In genomic region chr6:129543709-129544606, GRCm38 (mm10) we compare ENCODE assay signal across 9 mouse cellular contexts. TPM values are rescaled to one million over a fixed set of nuclear protein-coding genes. Genes with fewer than 3 reads are reported as not detected.
DNase-seq lines count a peak whose midpoint lies in the region; ATAC-seq and TF ChIP-seq lines count a peak whose summit lies in the region.
"Had no signal": no experiment of that assay in that cellular context is flagged by ENCODE, and none has a peak within 500 bp of the region (broad histone marks: within the 10 kb centered on the region; RNA-seq: fewer than 3 reads in every experiment).

No protein-coding gene starts in this region.

- no peaks in the 10 kb centered on the region for H3K9me3 ChIP-seq in MEL (replicated peaks; ENCODE audit: insufficient read depth, low read length)
- no peaks in the 10 kb centered on the region for H3K9me3 ChIP-seq in embryonic facial prominence, embryonic 14.5 days (ENCODE audit: control insufficient read depth, low read length)
- H3K9me3 ChIP-seq in liver, embryonic 16.5 days (replicated peaks; ENCODE audit: control insufficient read depth, low read length): no peaks in the 10 kb centered on the region
- H3K9me3 ChIP-seq in neural tube, embryonic 13.5 days: no peaks in the 10 kb centered on the region

- TF ChIP-seq CTCF in MEL (IDR thresholded peaks at IDR 0.05 in 2 of 3, conservative IDR thresholded peaks at IDR 0.05 in 1 of 3; ENCODE audit: control insufficient read depth in 1 of 3, insufficient read depth in 1 of 3, low read depth in 2 of 3, low read length in 3 of 3, poor library complexity in 1 of 3, severe bottlenecking in 1 of 3): peak; percentile 63 to 97 (median 80)
- TF ChIP-seq CTCF in bone marrow, adult 2 months (IDR thresholded peaks at IDR 0.05; ENCODE audit: control insufficient read depth, insufficient read depth, low read length): peak; percentile 39

- H3K79me2 ChIP-seq in MEL (ENCODE audit: control insufficient read depth, insufficient read depth, low read length, poor library complexity): no peaks in the 10 kb centered on the region

- no peak for TF ChIP-seq EP300 in MEL (IDR thresholded peaks at IDR 0.05; ENCODE audit: low read depth in 1 of 2, low read length in 2 of 2)

- peaks cover 0 to 2% of the 10 kb centered on the region in 2 experiments; a peak in 1 of 4 replicates for H3K4me1 ChIP-seq in MEL (ENCODE audit: control insufficient read depth in 1 of 2, insufficient read depth in 2 of 2, low read length in 2 of 2)
- no peaks in the 10 kb centered on the region; the same call in 1 of the 2 replicates for H3K4me1 ChIP-seq in bone marrow, adult 2 months (ENCODE audit: control insufficient read depth, insufficient read depth, low read length)
- H3K4me1 ChIP-seq in embryonic facial prominence, embryonic 14.5 days (ENCODE audit: control insufficient read depth, insufficient read depth, low read length): no peaks in the 10 kb centered on the region
- H3K4me1 ChIP-seq in liver, embryonic 16.5 days (ENCODE audit: control insufficient read depth, low read depth, low read length): no peaks in the 10 kb centered on the region
- H3K4me1 ChIP-seq in neural tube, embryonic 13.5 days (replicated peaks): peaks cover 14% of the 10 kb centered on the region; the same call in 1 of the 2 replicates

- TF ChIP-seq POLR2A in MEL (IDR thresholded peaks at IDR 0.05; ENCODE audit: control insufficient read depth in 1 of 2, insufficient read depth in 1 of 2, low read depth in 1 of 2, low read length in 2 of 2, poor library complexity in 1 of 2): no peak; a peak in 1 of 4 replicates
- TF ChIP-seq POLR2A in bone marrow, adult 2 months (IDR thresholded peaks at IDR 0.05; ENCODE audit: borderline replicate concordance, control insufficient read depth, low read depth, low read length): no peak

- no peak overlapping the region for H3K9ac ChIP-seq in MEL (ENCODE audit: control insufficient read depth, low read depth, low read length, poor library complexity, severe bottlenecking)
- no peak overlapping the region for H3K9ac ChIP-seq in embryonic facial prominence, embryonic 14.5 days (ENCODE audit: low read depth, low read length)
- no peak overlapping the region for H3K9ac ChIP-seq in liver, embryonic 16.5 days (ENCODE audit: low read depth, low read length)
- 0 out of 2 replicates have a peak overlapping the region, but pooled peaks have one; percentile 17 for H3K9ac ChIP-seq in neural tube, embryonic 13.5 days

- intact Hi-C loops in heart, postnatal 10 days (cut with DNase I): loop anchor here (2.0 kb wide), 1 partner anchor 15 kb away; no protein-coding TSS in a partner anchor

- H3K27me3 ChIP-seq in MEL (ENCODE audit: control insufficient read depth in 1 of 2, insufficient read depth in 2 of 2, low read length in 2 of 2): no peaks in the 10 kb centered on the region
- H3K27me3 ChIP-seq in embryonic facial prominence, embryonic 14.5 days (replicated peaks; ENCODE audit: control insufficient read depth, insufficient read depth, low read length): no peaks in the 10 kb centered on the region
- no peaks in the 10 kb centered on the region for H3K27me3 ChIP-seq in liver, embryonic 16.5 days (ENCODE audit: control insufficient read depth, insufficient read depth, low read depth, low read length)
- no peaks in the 10 kb centered on the region for H3K27me3 ChIP-seq in neural tube, embryonic 13.5 days

- DNase-seq in MEL (ENCODE audit: low read depth, low spot score): peak; percentile 78
- DNase-seq in embryonic facial prominence, embryonic 14.5 days (ENCODE audit: low spot score): peak; percentile 72
- DNase-seq in heart, postnatal 10 days: peak; percentile 68 to 81
- peak; percentile 78 to 90 for DNase-seq in kidney, postnatal 25 days
- peak; percentile 44 for DNase-seq in thymus, postnatal 25 days

- no peak overlapping the region for H3K4me3 ChIP-seq in MEL (ENCODE audit: control insufficient read depth in 1 of 2, insufficient read depth in 1 of 2, low read depth in 2 of 2, low read length in 2 of 2)
- no peak overlapping the region for H3K4me3 ChIP-seq in bone marrow, adult 2 months (replicated peaks; ENCODE audit: control insufficient read depth, low read depth, low read length)
- no peak overlapping the region for H3K4me3 ChIP-seq in embryonic facial prominence, embryonic 14.5 days (ENCODE audit: low read depth, low read length)
- H3K4me3 ChIP-seq in liver, embryonic 16.5 days (ENCODE audit: low read depth, low read length): no peak overlapping the region
- H3K4me3 ChIP-seq in neural tube, embryonic 13.5 days: no peak overlapping the region

- peak; percentile 53 for TF ChIP-seq RAD21 in MEL (IDR thresholded peaks at IDR 0.05; ENCODE audit: low read depth, low read length)

- WGBS in bone marrow, adult 2 months: 78% methylated on average over 6 of the region's 6 CpGs
- WGBS in embryonic facial prominence, embryonic 14.5 days: 63% methylated on average over 6 of the region's 6 CpGs
- WGBS in liver, embryonic 16.5 days (ENCODE audit: insufficient replicate concordance): 66% methylated on average over 6 of the region's 6 CpGs
- WGBS in neural tube, embryonic 13.5 days: 50% methylated on average over 6 of the region's 6 CpGs

- no peak overlapping the region for H3K4me2 ChIP-seq in embryonic facial prominence, embryonic 14.5 days (ENCODE audit: low read depth, low read length)
- no peak overlapping the region for H3K4me2 ChIP-seq in liver, embryonic 16.5 days (ENCODE audit: low read depth, low read length)
- no peak overlapping the region for H3K4me2 ChIP-seq in neural tube, embryonic 13.5 days

- no peak overlapping the region for H3K27ac ChIP-seq in MEL (ENCODE audit: control insufficient read depth, low read depth, low read length)
- no peak overlapping the region for H3K27ac ChIP-seq in bone marrow, adult 2 months (ENCODE audit: control insufficient read depth, insufficient read depth, low read depth, low read length, poor library complexity)
- no peak overlapping the region for H3K27ac ChIP-seq in embryonic facial prominence, embryonic 14.5 days (replicated peaks; ENCODE audit: low read depth, low read length)
- H3K27ac ChIP-seq in liver, embryonic 16.5 days (ENCODE audit: low read length): no peak overlapping the region
- peak overlapping the region; percentile 38; the same call in 1 of the 2 replicates for H3K27ac ChIP-seq in neural tube, embryonic 13.5 days (replicated peaks)

- peaks cover 0 to 10% of the 10 kb centered on the region in 2 experiments; a peak in 3 of 4 replicates for H3K36me3 ChIP-seq in MEL (ENCODE audit: control insufficient read depth in 1 of 2, insufficient read depth in 2 of 2, low read length in 2 of 2)
- H3K36me3 ChIP-seq in embryonic facial prominence, embryonic 14.5 days (ENCODE audit: control insufficient read depth, insufficient read depth, low read length): peaks cover 32% of the 10 kb centered on the region
- peaks cover 18% of the 10 kb centered on the region for H3K36me3 ChIP-seq in liver, embryonic 16.5 days (ENCODE audit: control insufficient read depth, insufficient read depth)
- peaks cover 37% of the 10 kb centered on the region for H3K36me3 ChIP-seq in neural tube, embryonic 13.5 days

- peak; percentile 83 for ATAC-seq in embryonic facial prominence, embryonic 14.5 days (ENCODE audit: low read depth)
- ATAC-seq in liver, embryonic 16.5 days (ENCODE audit: low read depth): peak; percentile 65
- peak; percentile 84 for ATAC-seq in neural tube, embryonic 13.5 days (ENCODE audit: low read depth)

RNA-seq across cellular contexts. Expression of gene Gabarapl1, which starts 11.0 kb away (rescaled TPM):
- total RNA-seq in MEL (2012; rRNA removed): 61.3 and 65.7 TPM in 2 replicates
- polyA plus RNA-seq in MEL (2012; ENCODE audit: insufficient read depth in 1 of 2, insufficient read length in 2 of 2, low read depth in 1 of 2, low replicate concordance in 2 of 2, missing spikeins in 1 of 2): 10 to 100 TPM in 1 of 2 experiments, not detected in 1; 99.5 TPM
- polyA plus RNA-seq in bone marrow, adult 2 months (2011; ENCODE audit: insufficient read depth, insufficient read length, low replicate concordance, missing spikeins): 31.0 and 44.3 TPM in 2 replicates
- 19.8 and 21.4 TPM in 2 replicates for polyA plus RNA-seq in embryonic facial prominence, embryonic 14.5 days (2014; fragmentation: Nextera tagmentation; extraction: Ambion mirVana)
- 10 to 100 TPM; 62.1 to 72.6 TPM for total RNA-seq in heart, postnatal 10 days (2021)
- polyA plus RNA-seq in liver, embryonic 16.5 days (2015; fragmentation: Nextera tagmentation; extraction: Ambion mirVana): 28.4 and 28.6 TPM in 2 replicates
- polyA plus RNA-seq in neural tube, embryonic 13.5 days (2015; fragmentation: Nextera tagmentation; extraction: Ambion mirVana): 173 and 185 TPM in 2 replicates

RNA-seq across cellular contexts. Expression of gene Tmem52b, which starts 31.6 kb away (rescaled TPM):
- not detected in 2 replicates for total RNA-seq in MEL (2012; rRNA removed)
- polyA plus RNA-seq in MEL (2012; ENCODE audit: insufficient read depth in 1 of 2, insufficient read length in 2 of 2, low read depth in 1 of 2, low replicate concordance in 2 of 2, missing spikeins in 1 of 2): not detected
- not detected in 2 replicates for polyA plus RNA-seq in bone marrow, adult 2 months (2011; ENCODE audit: insufficient read depth, insufficient read length, low replicate concordance, missing spikeins)
- not detected in 2 replicates for polyA plus RNA-seq in embryonic facial prominence, embryonic 14.5 days (2014; fragmentation: Nextera tagmentation; extraction: Ambion mirVana)
- not detected for total RNA-seq in heart, postnatal 10 days (2021)
- polyA plus RNA-seq in liver, embryonic 16.5 days (2015; fragmentation: Nextera tagmentation; extraction: Ambion mirVana): 0.04 TPM in 1 of 2 replicates, not detected in the other
- 0.11 and 0.37 TPM in 2 replicates for polyA plus RNA-seq in neural tube, embryonic 13.5 days (2015; fragmentation: Nextera tagmentation; extraction: Ambion mirVana)
- total RNA-seq: left cerebral cortex, adult 8-10 months had no signal

RNA-seq across cellular contexts. Expression of gene Klre1, which starts 33.7 kb away (rescaled TPM):
- not detected in 2 replicates for total RNA-seq in MEL (2012; rRNA removed)
- polyA plus RNA-seq in MEL (2012; ENCODE audit: insufficient read depth in 1 of 2, insufficient read length in 2 of 2, low read depth in 1 of 2, low replicate concordance in 2 of 2, missing spikeins in 1 of 2): not detected
- polyA plus RNA-seq in bone marrow, adult 2 months (2011; ENCODE audit: insufficient read depth, insufficient read length, low replicate concordance, missing spikeins): 1.8 and 3.8 TPM in 2 replicates
- not detected in 2 replicates for polyA plus RNA-seq in embryonic facial prominence, embryonic 14.5 days (2014; fragmentation: Nextera tagmentation; extraction: Ambion mirVana)
- total RNA-seq in heart, postnatal 10 days (2021): not detected
- polyA plus RNA-seq in liver, embryonic 16.5 days (2015; fragmentation: Nextera tagmentation; extraction: Ambion mirVana): 0.13 TPM in 1 of 2 replicates, not detected in the other
- not detected in 2 replicates for polyA plus RNA-seq in neural tube, embryonic 13.5 days (2015; fragmentation: Nextera tagmentation; extraction: Ambion mirVana)
- total RNA-seq: left cerebral cortex, adult 8-10 months had no signal

RNA-seq across cellular contexts. Expression of gene Olr1, which starts 37.0 kb away (rescaled TPM):
- 0.03 TPM in 1 of 2 replicates, not detected in the other for total RNA-seq in MEL (2012; rRNA removed)
- under 1 TPM in 1 of 2 experiments, not detected in 1; 0.06 TPM for polyA plus RNA-seq in MEL (2012; ENCODE audit: insufficient read depth in 1 of 2, insufficient read length in 2 of 2, low read depth in 1 of 2, low replicate concordance in 2 of 2, missing spikeins in 1 of 2)
- polyA plus RNA-seq in bone marrow, adult 2 months (2011; ENCODE audit: insufficient read depth, insufficient read length, low replicate concordance, missing spikeins): 7.5 and 12.6 TPM in 2 replicates
- polyA plus RNA-seq in embryonic facial prominence, embryonic 14.5 days (2014; fragmentation: Nextera tagmentation; extraction: Ambion mirVana): 0.06 TPM in 1 of 2 replicates, not detected in the other
- under 1 TPM; 0.07 to 0.17 TPM for total RNA-seq in heart, postnatal 10 days (2021)
- 1.2 and 1.3 TPM in 2 replicates for polyA plus RNA-seq in liver, embryonic 16.5 days (2015; fragmentation: Nextera tagmentation; extraction: Ambion mirVana)
- polyA plus RNA-seq in neural tube, embryonic 13.5 days (2015; fragmentation: Nextera tagmentation; extraction: Ambion mirVana): 0.06 TPM in 1 of 2 replicates, not detected in the other

RNA-seq across cellular contexts. Expression of gene Klrd1, which starts 47.6 kb away (rescaled TPM):
- not detected in 2 replicates for total RNA-seq in MEL (2012; rRNA removed)
- polyA plus RNA-seq in MEL (2012; ENCODE audit: insufficient read depth in 1 of 2, insufficient read length in 2 of 2, low read depth in 1 of 2, low replicate concordance in 2 of 2, missing spikeins in 1 of 2): not detected
- polyA plus RNA-seq in bone marrow, adult 2 months (2011; ENCODE audit: insufficient read depth, insufficient read length, low replicate concordance, missing spikeins): 2.5 and 9.8 TPM in 2 replicates
- 0.26 and 2.4 TPM in 2 replicates for polyA plus RNA-seq in embryonic facial prominence, embryonic 14.5 days (2014; fragmentation: Nextera tagmentation; extraction: Ambion mirVana)
- not detected for total RNA-seq in heart, postnatal 10 days (2021)
- 0.68 and 1.0 TPM in 2 replicates for polyA plus RNA-seq in liver, embryonic 16.5 days (2015; fragmentation: Nextera tagmentation; extraction: Ambion mirVana)
- polyA plus RNA-seq in neural tube, embryonic 13.5 days (2015; fragmentation: Nextera tagmentation; extraction: Ambion mirVana): not detected in 2 replicates
- total RNA-seq: left cerebral cortex, adult 8-10 months had no signal
